Mouse (Mus musculus) hindbrain, embryonic 16.5 days (tissue): ENCODE measurements at regions not wholly inside any gene's neighbourhood (a gene's known extent, or its start where the extent isn't known, plus 50 kb on each side); places are given as distances from the start of the nearest gene placed in this dataset.
A peak's percentile ranks its signal among the peaks of the same experiment; 100 is the strongest.
"Not testable (repeated sequence)": the region's sequence is repeated elsewhere in the genome, so short reads cannot be mapped to it uniquely, and the experiment has no call there.

Experiments
- ATAC-seq: fragments of 200-750 bp; cut with Nextera tagmentation; 2 replicates; pipeline ENCODE4 v1.8.0; 2017; ENCODE audit warnings: moderate TSS enrichment, moderate library complexity
- H3K27ac ChIP-seq: fragments of 300-500 bp; sonication (generic); 2 replicates; pipeline ENCODE4 v1.5.1; 2014; ENCODE audit warnings: low read depth, mild to moderate bottlenecking, control low read depth, low read length, moderate library complexity
- H3K27me3 ChIP-seq: fragments of 300-500 bp; sonication (generic); replicated peaks from 2 replicates; pipeline ENCODE4 v1.6.1; 2014; ENCODE audit warnings: low read length; ENCODE audit not compliant: control insufficient read depth, insufficient read depth
- H3K36me3 ChIP-seq: fragments of 300-500 bp; sonication (generic); 2 replicates; pipeline ENCODE4 v1.6.1; 2014; ENCODE audit warnings: mild to moderate bottlenecking, low read length, moderate library complexity, mixed read lengths; ENCODE audit not compliant: control insufficient read depth, insufficient read depth
- H3K4me1 ChIP-seq: fragments of 300-500 bp; sonication (generic); 2 replicates; pipeline ENCODE4 v1.6.1; 2014; ENCODE audit warnings: low read depth, low read length; ENCODE audit not compliant: control insufficient read depth, insufficient read depth
- H3K4me2 ChIP-seq: fragments of 300-500 bp; sonication (generic); 2 replicates; pipeline ENCODE4 v1.6.1; 2014; ENCODE audit warnings: mild to moderate bottlenecking, low read length, control low read depth, moderate library complexity
- H3K4me3 ChIP-seq: fragments of 300-500 bp; sonication (generic); 2 replicates; pipeline ENCODE4 v1.5.1; 2014; ENCODE audit warnings: mild to moderate bottlenecking, low read length, control low read depth, moderate library complexity
- H3K9ac ChIP-seq: fragments of 300-500 bp; sonication (generic); 2 replicates; pipeline ENCODE4 v1.6.1; 2014; ENCODE audit warnings: low read depth, mild to moderate bottlenecking, control low read depth, low read length, moderate library complexity
- H3K9me3 ChIP-seq: fragments of 300-500 bp; sonication (generic); 2 replicates; pipeline ENCODE4 v1.6.1; 2014; ENCODE audit warnings: mild to moderate bottlenecking, low read length, moderate library complexity; ENCODE audit not compliant: control insufficient read depth
- WGBS: fragments of 180-500 bp; shearing (Covaris S2); extraction: QIAGEN DNeasy Blood & Tissue Kit; methylation state at CpG from one replicate; pipeline ENCODE4 v1.1.7; 2014; 5-methylcytosine and 5-hydroxymethylcytosine counted together

- Histone ChIP-seq H3K4me3 (no peak overlapping the region), H3K36me3 (no peaks in the 10 kb centered on the region), H3K4me2 (no peak overlapping the region), H3K9ac (no peak overlapping the region), H3K27ac (no peak overlapping the region), H3K4me1 (no peaks in the 10 kb centered on the region), H3K27me3 (no peaks in the 10 kb centered on the region), H3K9me3 (no peaks in the 10 kb centered on the region)
- no peak for ATAC-seq
- WGBS = 81% methylated on average over 1 of the region's 1 CpGs
Measured at GRCm38 (mm10) chr5:18456196-18456595, 96.0 kb upstream of the Gnai1 start.

GRCm38 (mm10) chr5:18452871-18453757, 93.0 kb upstream of the Gnai1 start:
- 64% methylated on average over 6 of the region's 6 CpGs for WGBS
- H3K27me3 ChIP-seq, H3K27ac ChIP-seq, H3K4me3 ChIP-seq, H3K36me3 ChIP-seq, H3K4me1 ChIP-seq, ATAC-seq, H3K9ac ChIP-seq, H3K4me2 ChIP-seq, H3K9me3 ChIP-seq: not testable (repeated sequence)

- H3K4me3 ChIP-seq = no peak overlapping the region
- H3K9ac ChIP-seq = no peak overlapping the region
- no peaks in the 10 kb centered on the region for H3K9me3 ChIP-seq
- no peak overlapping the region for H3K4me2 ChIP-seq
- no peaks in the 10 kb centered on the region for H3K4me1 ChIP-seq
- no peaks in the 10 kb centered on the region for H3K27me3 ChIP-seq
- H3K27ac ChIP-seq = no peak overlapping the region
- ATAC-seq = no peak
- no peaks in the 10 kb centered on the region for H3K36me3 ChIP-seq
- WGBS = 86% methylated on average over 3 of the region's 3 CpGs
Measured at GRCm38 (mm10) chr5:18449261-18449660, 89.1 kb upstream of the Gnai1 start.

DNA sequence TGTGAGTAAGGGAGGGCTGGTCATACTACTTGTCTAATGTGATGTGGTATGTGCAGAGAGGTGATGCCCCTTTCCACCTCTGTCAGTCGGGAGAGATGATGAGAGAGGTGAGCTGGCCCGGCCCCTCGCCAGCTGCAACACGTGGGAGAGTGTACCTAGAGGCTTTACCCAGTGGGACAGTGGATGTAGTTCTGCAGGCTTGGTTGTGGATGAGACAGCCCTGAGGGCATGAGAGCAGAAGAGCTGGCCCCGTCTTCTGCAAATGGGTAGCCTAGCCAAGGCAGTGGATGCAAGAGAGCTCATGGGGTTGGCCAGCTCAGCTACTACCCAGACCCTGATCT, 88.1 kb upstream of the Gnai1 start:
- no peak overlapping the region for H3K27ac ChIP-seq
- H3K27me3 ChIP-seq = no peaks in the 10 kb centered on the region
- no peak overlapping the region for H3K4me3 ChIP-seq
- no peaks in the 10 kb centered on the region for H3K4me1 ChIP-seq
- 85% methylated on average over 5 of the region's 5 CpGs for WGBS
- no peak overlapping the region for H3K9ac ChIP-seq
- no peak overlapping the region for H3K4me2 ChIP-seq
- no peaks in the 10 kb centered on the region for H3K36me3 ChIP-seq
- no peaks in the 10 kb centered on the region for H3K9me3 ChIP-seq
- ATAC-seq = no peak

GRCm38 (mm10) chr5:18447665-18448329, 87.6 kb upstream of the Gnai1 start:
- H3K4me1 ChIP-seq = no peaks in the 10 kb centered on the region
- no peak overlapping the region for H3K4me3 ChIP-seq
- H3K9me3 ChIP-seq = no peaks in the 10 kb centered on the region
- no peak overlapping the region for H3K4me2 ChIP-seq
- no peaks in the 10 kb centered on the region for H3K36me3 ChIP-seq
- ATAC-seq = no peak; the same call in 1 of the 2 replicates
- WGBS = 94% methylated on average over 14 of the region's 14 CpGs
- no peaks in the 10 kb centered on the region for H3K27me3 ChIP-seq
- H3K9ac ChIP-seq = no peak overlapping the region
- H3K27ac ChIP-seq = no peak overlapping the region

DNA sequence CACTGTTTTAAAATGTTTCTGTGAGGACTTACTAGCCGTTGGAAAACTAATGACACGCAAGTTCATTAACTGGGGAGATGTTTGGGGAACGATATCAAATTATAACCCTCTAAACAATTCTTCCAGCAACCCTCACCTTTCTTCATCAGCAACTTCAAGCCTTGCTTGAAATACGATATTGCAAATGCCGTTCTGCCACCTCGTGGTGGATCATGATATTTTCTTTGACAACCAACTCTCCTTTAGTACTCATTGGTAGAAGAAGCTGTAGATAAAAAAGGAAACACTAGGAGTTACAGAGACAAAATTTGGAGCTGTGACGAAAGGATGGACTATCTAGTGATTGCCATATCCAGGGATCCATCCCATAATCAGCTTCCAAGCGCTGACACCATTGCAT, 85.8 kb upstream of the Gnai1 start:
- Histone ChIP-seq H3K9me3 (no peaks in the 10 kb centered on the region), H3K4me2 (no peak overlapping the region), H3K27me3 (no peaks in the 10 kb centered on the region), H3K4me1 (no peaks in the 10 kb centered on the region), H3K27ac (no peak overlapping the region), H3K4me3 (no peak overlapping the region), H3K36me3 (no peaks in the 10 kb centered on the region), H3K9ac (no peak overlapping the region)
- ATAC-seq = peak; percentile 89; the same call in 1 of the 2 replicates
- WGBS = 21% methylated on average over 8 of the region's 8 CpGs

GRCm38 (mm10) chr5:18439986-18440385, 79.8 kb upstream of the Gnai1 start:
- Histone ChIP-seq H3K27me3 (no peaks in the 10 kb centered on the region), H3K9me3 (no peaks in the 10 kb centered on the region), H3K27ac (no peak overlapping the region), H3K4me1 (no peaks in the 10 kb centered on the region), H3K4me2 (no peak overlapping the region), H3K9ac (no peak overlapping the region), H3K36me3 (no peaks in the 10 kb centered on the region), H3K4me3 (no peak overlapping the region)
- WGBS = 91% methylated on average over 4 of the region's 4 CpGs
- ATAC-seq = no peak

DNA sequence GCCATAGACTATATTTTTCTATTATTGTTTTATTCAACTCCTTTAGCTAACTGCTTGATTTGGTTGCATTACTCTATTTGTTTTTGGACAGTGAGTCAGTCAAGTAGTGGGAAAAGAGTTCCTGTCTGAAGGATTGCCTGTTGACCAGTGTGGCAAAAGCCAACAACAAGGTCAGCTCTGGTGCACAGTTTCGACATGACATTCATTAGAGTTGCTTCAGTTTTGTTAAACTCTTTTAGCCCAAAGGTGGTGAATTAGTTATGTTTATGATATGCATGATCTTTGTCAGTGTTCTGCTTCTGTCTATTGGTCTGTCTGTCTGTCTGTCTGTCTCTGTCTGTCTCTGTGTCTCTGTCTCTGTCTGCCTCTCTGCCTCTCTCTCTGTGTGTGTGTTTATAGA, 79.1 kb upstream of the Gnai1 start:
- H3K27ac ChIP-seq = no peak overlapping the region
- no peaks in the 10 kb centered on the region for H3K9me3 ChIP-seq
- no peak overlapping the region for H3K9ac ChIP-seq
- H3K4me3 ChIP-seq = no peak overlapping the region
- H3K36me3 ChIP-seq = no peaks in the 10 kb centered on the region
- H3K27me3 ChIP-seq = no peaks in the 10 kb centered on the region
- no peaks in the 10 kb centered on the region for H3K4me1 ChIP-seq
- no peak for ATAC-seq
- 95% methylated on average over 1 of the region's 1 CpGs for WGBS
- no peak overlapping the region for H3K4me2 ChIP-seq

DNA sequence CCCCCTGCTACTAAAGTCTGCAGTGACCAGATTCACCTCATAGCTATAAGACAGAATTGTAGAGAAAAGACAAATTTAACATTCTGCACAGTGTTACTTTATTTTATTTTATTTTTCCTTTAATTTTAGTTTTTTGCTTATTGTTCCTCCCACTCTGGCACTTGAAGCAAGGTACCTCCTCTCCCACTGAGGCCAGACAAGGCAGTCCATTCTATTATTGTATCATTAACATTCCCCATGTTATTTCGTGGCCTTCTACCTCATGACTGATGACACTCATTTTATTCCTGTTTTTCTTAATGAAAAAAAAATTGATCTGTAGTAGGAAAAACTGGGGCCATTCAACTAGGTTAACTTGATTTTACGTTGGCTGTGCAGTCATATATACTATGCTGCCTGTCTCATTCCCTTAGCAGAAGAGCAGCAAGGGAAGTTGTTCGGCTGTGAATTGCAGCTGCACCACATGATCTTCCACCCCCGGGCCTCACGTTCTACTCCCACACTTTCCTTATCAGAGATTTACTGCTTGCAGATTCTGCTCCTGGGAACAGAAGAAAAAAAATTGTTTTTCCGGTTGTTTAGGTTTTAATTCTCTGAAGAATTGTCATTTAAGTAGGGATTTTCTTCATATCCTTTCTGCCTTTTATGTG, 76.1 kb upstream of the Gnai1 start:
- H3K4me1 ChIP-seq = no peaks in the 10 kb centered on the region
- H3K9ac ChIP-seq = no peak overlapping the region
- H3K27me3 ChIP-seq = no peaks in the 10 kb centered on the region
- no peaks in the 10 kb centered on the region for H3K9me3 ChIP-seq
- H3K27ac ChIP-seq = no peak overlapping the region
- WGBS = 55% methylated on average over 6 of the region's 6 CpGs
- H3K4me2 ChIP-seq = no peak overlapping the region
- no peak overlapping the region for H3K4me3 ChIP-seq
- peak; percentile 20; the same call in 1 of the 2 replicates for ATAC-seq
- no peaks in the 10 kb centered on the region for H3K36me3 ChIP-seq
